Mouse (Mus musculus) cerebellum, adult 2 months (tissue): Measurements from ENCODE around the gene Klhl22.

Source experiments
- CTCF ChIP-seq: fragments of 200-500 bp; IDR thresholded peaks from 2 replicates; pipeline ENCODE4 v1.5.1; 2011; ENCODE audit warnings: low read depth, mild to moderate bottlenecking, control low read depth, low read length, moderate library complexity, borderline replicate concordance; ENCODE audit not compliant: insufficient read depth
- POLR2A ChIP-seq: fragments of 200-500 bp; IDR thresholded peaks from 2 replicates; pipeline ENCODE4 v1.6.1; 2011; ENCODE audit warnings: low read length, control low read depth, borderline replicate concordance; ENCODE audit not compliant: insufficient read depth

- TF ChIP-seq CTCF = peak; percentile 31; the same call in 1 of the 2 replicates
- no peak for TF ChIP-seq POLR2A
Measured at GRCm38 (mm10) chr16:17831781-17832180, 72.4 kb downstream of the Klhl22 start.
